Mouse (Mus musculus) ES-Bruce4 (cell line): ENCODE results near the gene Ltbp3. TPM values are rescaled to one million over a fixed set of nuclear protein-coding genes. Genes with fewer than 3 reads are reported as not detected.
"Not testable (repeated sequence)": the region's sequence is repeated elsewhere in the genome, so short reads cannot be mapped to it uniquely, and the experiment has no call there.

Source experiments
- H3K27ac ChIP-seq: 2 replicates; pipeline ENCODE4 v1.5.1; 2012; ENCODE audit warnings: low read length, inconsistent platforms; ENCODE audit not compliant: insufficient read depth
- H3K27me3 ChIP-seq: 2 replicates; pipeline ENCODE4 v1.6.1; 2012; ENCODE audit warnings: mild to moderate bottlenecking, low read length, inconsistent platforms; ENCODE audit not compliant: control insufficient read depth, poor library complexity, insufficient read depth, severe bottlenecking
- H3K36me3 ChIP-seq: 2 replicates; pipeline ENCODE4 v1.6.1; 2012; ENCODE audit warnings: inconsistent platforms, mild to moderate bottlenecking, low read length, moderate library complexity; ENCODE audit not compliant: control insufficient read depth, poor library complexity, insufficient read depth, severe bottlenecking
- H3K4me1 ChIP-seq: one replicate; pipeline ENCODE4 v1.8.1; 2011; ENCODE audit warnings: low read length; ENCODE audit not compliant: control insufficient read depth, insufficient read depth
- H3K4me3 ChIP-seq: 2 replicates; pipeline ENCODE4 v1.5.1; 2011; ENCODE audit warnings: low read depth, mild to moderate bottlenecking, low read length
- H3K9ac ChIP-seq: 2 replicates; pipeline ENCODE4 v1.6.1; 2012; ENCODE audit warnings: low read depth, mild to moderate bottlenecking, inconsistent platforms; ENCODE audit not compliant: poor library complexity, severe bottlenecking
- H3K9me3 ChIP-seq: replicated peaks from 2 replicates; pipeline ENCODE4 v1.6.1; 2012; ENCODE audit warnings: mild to moderate bottlenecking, low read length, inconsistent platforms; ENCODE audit not compliant: control insufficient read depth, poor library complexity, insufficient read depth, severe bottlenecking
- CTCF ChIP-seq: IDR thresholded peaks from one replicate; pipeline ENCODE4 v1.8.1; 2011; ENCODE audit warnings: low read depth, low read length
- EP300 ChIP-seq: IDR thresholded peaks from 2 replicates; pipeline ENCODE4 v1.6.1; 2011; ENCODE audit warnings: low read depth, low read length; ENCODE audit not compliant: insufficient read depth
- POLR2A ChIP-seq: IDR thresholded peaks from one replicate; pipeline ENCODE4 v1.8.1; 2011; ENCODE audit warnings: low read length; ENCODE audit not compliant: insufficient read depth
- polyA plus RNA-seq: library from polyadenylated mRNA; stranded (reverse); fragments of >200 nt; gene quantifications from 2 replicates; pipeline ENCODE4 v1.2.4, GENCODE M21; 2011; ENCODE audit warnings: low read depth; ENCODE audit not compliant: missing spikeins, insufficient read depth, insufficient read length

Gene Ltbp3
- polyA plus RNA-seq, 1 experiment, result 5.9 TPM

DNA sequence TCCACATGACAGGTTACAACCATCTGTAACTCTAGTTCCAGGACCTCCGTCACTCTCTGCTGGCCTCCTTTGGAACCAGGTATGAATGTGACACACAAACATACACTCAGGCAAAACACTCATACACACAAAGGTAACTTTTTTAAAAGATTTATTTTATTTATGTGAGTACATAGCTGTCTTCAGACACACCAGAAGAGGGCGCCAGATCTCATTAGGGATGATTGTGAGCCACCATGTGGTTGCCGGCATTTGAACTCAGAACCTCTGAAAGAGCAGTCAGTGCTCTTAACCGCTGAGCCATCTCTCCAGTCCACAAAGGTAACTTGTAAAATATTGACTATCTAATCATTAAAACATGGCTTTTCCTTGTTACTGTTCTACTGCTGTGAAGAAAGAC is 50.6 kb downstream of the Ltbp3 start:
- Histone ChIP-seq H3K9me3 (no peaks in the 10 kb centered on the region), H3K9ac (no peak overlapping the region), H3K27me3 (no peaks in the 10 kb centered on the region), H3K4me3 (no peak overlapping the region), H3K36me3 (peaks cover 9% of the 10 kb centered on the region), H3K4me1 (no peaks in the 10 kb centered on the region), H3K27ac (no peak overlapping the region)
- TF ChIP-seq POLR2A (no peak), CTCF (no peak), EP300 (no peak)

DNA sequence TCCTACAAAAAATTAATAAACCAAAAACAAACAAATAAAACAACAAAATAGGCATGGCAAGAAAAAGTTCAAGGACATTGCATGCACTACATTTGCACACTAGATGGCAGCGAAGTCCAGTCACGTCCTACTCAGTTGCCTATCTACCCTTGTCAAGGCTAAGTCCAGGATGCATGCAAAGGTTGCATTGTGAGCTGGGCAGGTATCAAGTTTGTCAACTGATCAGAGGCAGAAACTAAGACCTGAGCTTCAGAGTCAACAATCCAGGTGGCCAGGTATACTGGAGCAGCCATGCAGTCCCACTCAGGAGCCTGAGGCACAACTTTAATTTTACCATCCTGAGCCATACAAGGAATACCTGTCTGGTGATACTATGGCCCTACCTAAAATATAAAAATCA is 52.4 kb downstream of the Ltbp3 start:
- TF ChIP-seq CTCF (peak; percentile 69), POLR2A (no peak)
- Histone ChIP-seq H3K4me3 (no peak overlapping the region), H3K4me1 (no peaks in the 10 kb centered on the region), H3K9ac (no peak overlapping the region), H3K27me3 (no peaks in the 10 kb centered on the region), H3K36me3 (peaks cover 27% of the 10 kb centered on the region), H3K9me3 (no peaks in the 10 kb centered on the region), H3K27ac (peak overlapping the region; percentile 64)

DNA sequence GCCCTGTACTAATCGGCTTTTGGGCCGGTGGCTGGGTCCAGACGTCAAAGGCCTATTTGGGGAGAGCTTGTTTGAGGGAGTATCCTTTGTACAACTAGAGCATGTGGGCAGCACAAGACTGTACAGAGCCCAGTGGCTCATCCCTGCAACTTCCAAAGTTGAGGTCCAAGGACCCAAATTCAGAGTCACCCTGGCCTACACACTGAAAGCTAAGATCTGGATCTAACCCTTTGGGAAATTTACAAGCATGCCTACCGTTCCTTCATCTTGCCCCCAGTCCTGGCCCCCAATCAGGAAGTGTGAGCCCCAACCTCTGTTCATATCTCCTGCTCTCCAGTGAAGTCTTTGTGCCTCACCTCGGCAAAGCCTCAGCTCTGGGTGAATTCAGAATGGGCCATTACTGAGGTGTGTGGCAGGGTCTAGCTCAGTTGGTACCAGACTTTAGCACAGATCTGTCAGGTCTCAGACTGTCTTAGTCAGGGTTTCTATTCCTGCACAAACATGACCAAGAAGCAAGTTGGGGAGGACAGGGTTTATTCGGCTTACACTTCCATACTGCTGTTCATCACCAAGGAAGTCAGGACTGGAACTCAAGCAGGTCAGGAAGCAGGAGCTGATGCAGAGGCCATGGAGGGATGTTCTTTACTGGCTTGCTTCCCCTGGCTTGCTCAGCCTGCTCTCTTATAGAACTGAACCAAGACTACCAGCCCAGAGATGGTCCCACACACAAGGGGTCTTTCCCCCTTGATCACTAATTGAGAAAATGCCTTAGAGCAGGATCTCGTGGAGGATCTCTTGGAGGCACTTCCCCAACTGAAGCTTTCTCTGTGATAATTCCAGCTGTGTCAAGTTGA is 53.4 kb downstream of the Ltbp3 start:
- Histone ChIP-seq H3K27ac (peak overlapping the region; percentile 91), H3K36me3 (peaks cover 36% of the 10 kb centered on the region)
- H3K4me1 ChIP-seq, H3K9me3 ChIP-seq, H3K4me3 ChIP-seq, H3K27me3 ChIP-seq, H3K9ac ChIP-seq: not testable (repeated sequence)

DNA sequence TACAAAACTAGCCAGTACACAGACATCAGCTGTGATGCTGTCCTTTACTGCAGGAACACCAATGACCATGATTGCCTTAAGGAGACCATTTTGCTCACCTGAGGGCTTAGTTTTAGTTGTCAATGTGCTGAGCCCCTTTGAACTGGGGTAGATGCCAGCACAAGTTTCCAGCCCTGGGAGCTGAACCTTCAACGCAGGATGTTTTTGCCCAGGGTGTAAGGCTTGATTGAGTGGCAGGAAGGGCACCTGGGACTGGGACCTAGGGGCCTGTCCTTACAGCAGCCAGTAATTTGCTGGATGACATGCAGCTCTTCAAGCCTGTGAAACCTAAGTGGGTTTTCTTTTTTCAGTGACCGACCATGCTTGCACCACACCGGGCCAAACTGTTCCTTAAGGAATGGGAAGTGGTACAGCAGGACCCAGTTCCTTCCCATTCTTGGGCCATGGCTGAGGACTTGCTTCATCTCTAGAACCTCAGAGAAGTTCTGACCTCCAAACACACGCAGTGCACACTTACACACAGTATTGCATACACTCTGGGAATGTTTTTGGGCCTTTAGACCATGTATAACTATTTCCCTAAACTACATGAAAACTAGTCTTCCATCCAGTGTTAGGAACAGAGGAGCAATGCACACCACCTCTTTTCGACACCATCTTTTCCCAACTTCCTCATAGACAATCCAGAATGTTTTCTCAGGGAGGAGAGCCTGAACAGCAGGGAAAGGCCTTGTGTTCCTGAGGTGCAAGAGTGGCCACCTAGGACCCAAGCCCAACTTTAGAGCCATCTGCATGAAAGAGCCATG is 54.3 kb downstream of the Ltbp3 start:
- H3K4me1 ChIP-seq, result no peaks in the 10 kb centered on the region
- H3K9me3 ChIP-seq, result no peaks in the 10 kb centered on the region
- H3K27me3 ChIP-seq, result no peaks in the 10 kb centered on the region
- peak; percentile 31; the same call in 1 of the 2 replicates for TF ChIP-seq EP300
- TF ChIP-seq CTCF, result no peak
- peak; percentile 10 for TF ChIP-seq POLR2A
- peak overlapping the region; percentile 91 for H3K27ac ChIP-seq
- H3K9ac ChIP-seq, result no peak overlapping the region
- H3K4me3 ChIP-seq, result no peak overlapping the region
- H3K36me3 ChIP-seq, result peaks cover 43% of the 10 kb centered on the region

DNA sequence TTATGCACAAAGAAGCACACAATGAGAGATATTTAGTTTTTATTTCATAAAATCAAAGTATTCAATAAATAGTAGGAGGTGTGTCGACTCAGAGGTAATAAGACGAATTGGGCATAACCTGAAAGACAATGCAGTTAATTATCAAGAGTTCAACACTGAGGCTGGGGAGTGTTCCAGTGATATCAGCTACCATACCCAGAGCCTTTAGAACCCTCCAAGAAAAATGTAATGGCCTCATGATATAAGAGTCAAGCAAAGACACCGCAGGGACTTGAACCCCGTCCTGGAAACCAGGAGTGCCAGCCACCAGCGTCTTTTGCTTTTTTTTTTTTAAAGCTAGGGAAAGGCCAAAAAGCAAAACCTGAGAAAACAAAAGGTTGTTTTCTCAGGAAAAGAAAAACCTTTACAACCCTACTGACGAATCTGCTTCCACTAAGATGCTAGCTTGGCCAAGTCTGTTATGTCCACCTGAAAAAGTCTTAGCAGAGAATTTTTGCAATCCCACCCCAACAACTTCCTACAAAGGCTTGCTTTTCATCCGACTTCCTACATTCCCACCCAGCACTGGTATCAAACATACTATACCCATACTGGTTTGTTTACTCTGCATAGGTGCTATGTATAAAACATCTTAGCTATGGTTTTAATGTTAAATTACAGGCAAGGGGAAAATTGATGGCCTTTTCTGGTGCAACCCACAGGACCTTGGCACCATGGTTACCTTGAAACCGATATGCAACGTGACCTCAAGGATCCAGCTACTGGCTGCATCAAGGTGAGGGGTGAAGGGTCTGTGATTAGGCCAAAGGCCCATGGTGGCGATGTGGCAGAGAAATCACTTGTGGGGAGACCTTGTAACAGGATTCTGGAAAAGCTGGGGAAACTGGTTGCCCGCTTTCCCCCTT is 55.2 kb downstream of the Ltbp3 start:
- Histone ChIP-seq H3K4me3 (peak overlapping the region; percentile 2; the same call in 1 of the 2 replicates), H3K27me3 (no peaks in the 10 kb centered on the region), H3K9ac (peak overlapping the region; percentile 88; the same call in 1 of the 2 replicates), H3K4me1 (no peaks in the 10 kb centered on the region), H3K27ac (peak overlapping the region; percentile 91), H3K9me3 (no peaks in the 10 kb centered on the region), H3K36me3 (peaks cover 53% of the 10 kb centered on the region)
- TF ChIP-seq CTCF, result no peak
- TF ChIP-seq POLR2A, result no peak
- no peak for TF ChIP-seq EP300
